Mouse (Mus musculus) ES-Bruce4 (cell line): ENCODE data around the gene Sh2d2a. TPM values are rescaled to one million over a fixed set of nuclear protein-coding genes. Genes with fewer than 3 reads are reported as not detected.
"Not testable (repeated sequence)": the region's sequence is repeated elsewhere in the genome, so short reads cannot be mapped to it uniquely, and the experiment has no call there.

Experiments
- H3K27ac ChIP-seq: 2 replicates; pipeline ENCODE4 v1.5.1; 2012; ENCODE audit warnings: low read length, inconsistent platforms; ENCODE audit not compliant: insufficient read depth
- H3K27me3 ChIP-seq: 2 replicates; pipeline ENCODE4 v1.6.1; 2012; ENCODE audit warnings: mild to moderate bottlenecking, low read length, inconsistent platforms; ENCODE audit not compliant: control insufficient read depth, poor library complexity, insufficient read depth, severe bottlenecking
- H3K36me3 ChIP-seq: 2 replicates; pipeline ENCODE4 v1.6.1; 2012; ENCODE audit warnings: inconsistent platforms, mild to moderate bottlenecking, low read length, moderate library complexity; ENCODE audit not compliant: control insufficient read depth, poor library complexity, insufficient read depth, severe bottlenecking
- H3K4me1 ChIP-seq: one replicate; pipeline ENCODE4 v1.8.1; 2011; ENCODE audit warnings: low read length; ENCODE audit not compliant: control insufficient read depth, insufficient read depth
- H3K4me3 ChIP-seq: 2 replicates; pipeline ENCODE4 v1.5.1; 2011; ENCODE audit warnings: low read depth, mild to moderate bottlenecking, low read length
- H3K9ac ChIP-seq: 2 replicates; pipeline ENCODE4 v1.6.1; 2012; ENCODE audit warnings: low read depth, mild to moderate bottlenecking, inconsistent platforms; ENCODE audit not compliant: poor library complexity, severe bottlenecking
- H3K9me3 ChIP-seq: replicated peaks from 2 replicates; pipeline ENCODE4 v1.6.1; 2012; ENCODE audit warnings: mild to moderate bottlenecking, low read length, inconsistent platforms; ENCODE audit not compliant: control insufficient read depth, poor library complexity, insufficient read depth, severe bottlenecking
- CTCF ChIP-seq: IDR thresholded peaks from one replicate; pipeline ENCODE4 v1.8.1; 2011; ENCODE audit warnings: low read depth, low read length
- EP300 ChIP-seq: IDR thresholded peaks from 2 replicates; pipeline ENCODE4 v1.6.1; 2011; ENCODE audit warnings: low read depth, low read length; ENCODE audit not compliant: insufficient read depth
- POLR2A ChIP-seq: IDR thresholded peaks from one replicate; pipeline ENCODE4 v1.8.1; 2011; ENCODE audit warnings: low read length; ENCODE audit not compliant: insufficient read depth
- polyA plus RNA-seq: library from polyadenylated mRNA; stranded (reverse); fragments of >200 nt; gene quantifications from 2 replicates; pipeline ENCODE4 v1.2.4, GENCODE M21; 2011; ENCODE audit warnings: low read depth; ENCODE audit not compliant: missing spikeins, insufficient read depth, insufficient read length

Sh2d2a gene
- polyA plus RNA-seq, 1 experiment = 0.18 TPM

- H3K4me3 ChIP-seq, H3K4me1 ChIP-seq, H3K9ac ChIP-seq, H3K27me3 ChIP-seq, H3K27ac ChIP-seq, H3K36me3 ChIP-seq, H3K9me3 ChIP-seq: not testable (repeated sequence)
- TF ChIP-seq CTCF = peak; percentile 5
Observed at GRCm38 (mm10) chr3:87887400-87887799, 40.8 kb downstream of the Sh2d2a start.

- TF ChIP-seq EP300 = no peak
- TF ChIP-seq POLR2A = no peak
- TF ChIP-seq CTCF = no peak
- Histone ChIP-seq H3K9ac (no peak overlapping the region), H3K27me3 (no peaks in the 10 kb centered on the region), H3K4me3 (no peak overlapping the region), H3K36me3 (no peaks in the 10 kb centered on the region), H3K9me3 (no peaks in the 10 kb centered on the region), H3K27ac (no peak overlapping the region), H3K4me1 (no peaks in the 10 kb centered on the region)
Observed at GRCm38 (mm10) chr3:87891481-87891880, 44.9 kb downstream of the Sh2d2a start.

GRCm38 (mm10) chr3:87893367-87893905 is 46.9 kb downstream of the Sh2d2a start:
- H3K9ac ChIP-seq = peak overlapping the region; percentile 49
- TF ChIP-seq EP300 = no peak
- TF ChIP-seq CTCF = no peak
- no peak for TF ChIP-seq POLR2A
- no peaks in the 10 kb centered on the region for H3K4me1 ChIP-seq
- no peak overlapping the region for H3K4me3 ChIP-seq
- H3K36me3 ChIP-seq = no peaks in the 10 kb centered on the region
- H3K27ac ChIP-seq = peak overlapping the region; percentile 98
- no peaks in the 10 kb centered on the region for H3K27me3 ChIP-seq
- H3K9me3 ChIP-seq = no peaks in the 10 kb centered on the region

GRCm38 (mm10) chr3:87899266-87899665 is 52.7 kb downstream of the Sh2d2a start:
- no peak overlapping the region for H3K4me3 ChIP-seq
- H3K27ac ChIP-seq = no peak overlapping the region
- no peak overlapping the region for H3K9ac ChIP-seq
- TF ChIP-seq POLR2A = no peak
- TF ChIP-seq CTCF = no peak
- TF ChIP-seq EP300 = no peak
- no peaks in the 10 kb centered on the region for H3K36me3 ChIP-seq
- H3K4me1 ChIP-seq = no peaks in the 10 kb centered on the region
- H3K27me3 ChIP-seq = no peaks in the 10 kb centered on the region
- H3K9me3 ChIP-seq = no peaks in the 10 kb centered on the region

- no peak overlapping the region for H3K4me3 ChIP-seq
- no peaks in the 10 kb centered on the region for H3K9me3 ChIP-seq
- no peaks in the 10 kb centered on the region for H3K36me3 ChIP-seq
- no peaks in the 10 kb centered on the region for H3K4me1 ChIP-seq
- H3K27me3 ChIP-seq = no peaks in the 10 kb centered on the region
- TF ChIP-seq POLR2A = no peak
- TF ChIP-seq EP300 = no peak
- TF ChIP-seq CTCF = no peak
- no peak overlapping the region for H3K27ac ChIP-seq
- no peak overlapping the region for H3K9ac ChIP-seq
Observed at GRCm38 (mm10) chr3:87899776-87900175, 53.2 kb downstream of the Sh2d2a start.

GRCm38 (mm10) chr3:87901036-87901624 is 54.6 kb downstream of the Sh2d2a start:
- no peak for TF ChIP-seq CTCF
- no peak for TF ChIP-seq EP300
- TF ChIP-seq POLR2A = no peak
- Histone ChIP-seq H3K4me1 (no peaks in the 10 kb centered on the region), H3K36me3 (no peaks in the 10 kb centered on the region), H3K9me3 (no peaks in the 10 kb centered on the region), H3K4me3 (no peak overlapping the region), H3K27ac (no peak overlapping the region), H3K9ac (no peak overlapping the region), H3K27me3 (no peaks in the 10 kb centered on the region)

- not testable (repeated sequence) for H3K4me3 ChIP-seq, H3K36me3 ChIP-seq, H3K27me3 ChIP-seq, H3K4me1 ChIP-seq, H3K27ac ChIP-seq, H3K9me3 ChIP-seq, H3K9ac ChIP-seq
Observed at GRCm38 (mm10) chr3:87901959-87902358, 55.4 kb downstream of the Sh2d2a start.
